Mouse (Mus musculus): Measurements from ENCODE around the gene Trove2. TPM values are rescaled to one million over a fixed set of nuclear protein-coding genes. Genes with fewer than 3 reads are reported as not detected.

Trove2 gene
- 3.8 TPM for polyA plus RNA-seq (2014; fragmentation: Illumina TruSeq; extraction: RNeasy Lipid Tissue Mini Kit (QIAGEN cat#74804); ENCODE audit: low read depth, low replicate concordance)

GRCm38 (mm10) chr1:143776446-143777411 lies at the start of gene Trove2, which contains the start of gene Uchl5:
Gene Trove2, minus strand, starts transcription at chr1:143777068.
Gene Uchl5, plus strand, starts transcription at chr1:143777272.

GRCm38 (mm10) chr1:143716038-143716437 lies 60.8 kb downstream of the Trove2 start, which contains the start of gene Glrx2:
Gene Glrx2, plus strand, starts transcription at chr1:143716338.

GRCm38 (mm10) chr1:143702741-143703262 lies 74.1 kb downstream of the Trove2 start, which contains the start of gene Cdc73:
Gene Cdc73, minus strand, starts transcription at chr1:143702893.

Other genes starting within 250 kb of the Trove2 start
- gene B3galt2, start 136.4 kb downstream of the Trove2 start, polyA plus RNA-seq (2014; fragmentation: Illumina TruSeq; extraction: RNeasy Lipid Tissue Mini Kit (QIAGEN cat#74804); ENCODE audit: low read depth, low replicate concordance) = not detected
- 31.3 TPM for gene Cdc73, start 74.2 kb downstream of the Trove2 start, polyA plus RNA-seq (2014; fragmentation: Illumina TruSeq; extraction: RNeasy Lipid Tissue Mini Kit (QIAGEN cat#74804); ENCODE audit: low read depth, low replicate concordance)
- gene Glrx2, start 60.7 kb downstream of the Trove2 start, polyA plus RNA-seq (2014; fragmentation: Illumina TruSeq; extraction: RNeasy Lipid Tissue Mini Kit (QIAGEN cat#74804); ENCODE audit: low read depth, low replicate concordance) = 72.1 TPM
- 58.1 TPM for gene Uchl5, start 204 bp upstream of the Trove2 start, polyA plus RNA-seq (2014; fragmentation: Illumina TruSeq; extraction: RNeasy Lipid Tissue Mini Kit (QIAGEN cat#74804); ENCODE audit: low read depth, low replicate concordance)
- gene Rgs2, start 227.1 kb upstream of the Trove2 start, polyA plus RNA-seq (2014; fragmentation: Illumina TruSeq; extraction: RNeasy Lipid Tissue Mini Kit (QIAGEN cat#74804); ENCODE audit: low read depth, low replicate concordance) = 9.4 TPM

All from liver, adult 10 weeks (tissue).